Mouse (Mus musculus): ENCODE measurements around the gene Fam69a. TPM values are rescaled to one million over a fixed set of nuclear protein-coding genes. Genes with fewer than 3 reads are reported as not detected.
A peak's percentile ranks its signal among the peaks of the same experiment; 100 is the strongest.
"Not testable (repeated sequence)": the region's sequence is repeated elsewhere in the genome, so short reads cannot be mapped to it uniquely, and the experiment has no call there.

The Fam69a gene
- total RNA-seq, 1 experiment from 2014 or later, result 15.5 TPM

DNA sequence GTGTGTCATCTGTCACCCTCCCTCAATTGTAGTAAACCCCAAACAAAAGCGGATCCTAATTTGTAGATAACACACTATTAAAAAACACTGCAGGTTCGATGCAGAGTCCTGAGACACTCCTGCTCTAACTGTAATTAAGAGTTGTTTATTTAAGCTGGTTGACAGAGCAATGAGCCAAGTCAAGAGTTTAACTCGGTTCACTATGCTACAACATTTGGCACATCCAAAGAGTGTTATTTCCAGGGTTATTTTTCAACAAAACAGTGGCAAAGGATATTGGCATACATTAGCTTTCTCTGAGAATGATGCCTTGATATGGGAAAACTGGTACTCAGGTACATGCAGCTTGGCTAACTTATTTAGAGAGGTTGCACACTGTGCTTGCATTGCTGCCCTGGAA lies 4.9 kb downstream of the Fam69a start:
- DNase-seq, result no peak

DNA sequence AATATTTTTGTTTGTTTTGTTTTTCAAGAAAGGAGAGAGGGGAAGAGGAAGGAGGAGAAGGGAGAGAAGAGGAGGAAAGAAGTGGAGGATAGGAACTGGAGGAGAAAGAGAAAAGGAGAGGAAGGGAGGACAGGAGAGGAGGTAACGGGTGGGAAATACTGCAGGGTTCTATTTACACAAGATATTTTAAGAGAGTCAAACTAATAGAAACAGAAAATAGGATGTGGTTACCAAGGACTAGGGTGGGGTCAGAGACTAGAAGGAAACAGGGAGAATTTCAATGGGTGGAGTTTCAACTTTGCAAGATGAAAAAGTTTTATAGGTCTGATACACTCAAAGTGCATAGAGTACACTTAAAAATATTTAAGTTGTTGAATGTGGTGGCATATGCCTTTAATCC lies 7.0 kb downstream of the Fam69a start:
- no peak for DNase-seq

DNA sequence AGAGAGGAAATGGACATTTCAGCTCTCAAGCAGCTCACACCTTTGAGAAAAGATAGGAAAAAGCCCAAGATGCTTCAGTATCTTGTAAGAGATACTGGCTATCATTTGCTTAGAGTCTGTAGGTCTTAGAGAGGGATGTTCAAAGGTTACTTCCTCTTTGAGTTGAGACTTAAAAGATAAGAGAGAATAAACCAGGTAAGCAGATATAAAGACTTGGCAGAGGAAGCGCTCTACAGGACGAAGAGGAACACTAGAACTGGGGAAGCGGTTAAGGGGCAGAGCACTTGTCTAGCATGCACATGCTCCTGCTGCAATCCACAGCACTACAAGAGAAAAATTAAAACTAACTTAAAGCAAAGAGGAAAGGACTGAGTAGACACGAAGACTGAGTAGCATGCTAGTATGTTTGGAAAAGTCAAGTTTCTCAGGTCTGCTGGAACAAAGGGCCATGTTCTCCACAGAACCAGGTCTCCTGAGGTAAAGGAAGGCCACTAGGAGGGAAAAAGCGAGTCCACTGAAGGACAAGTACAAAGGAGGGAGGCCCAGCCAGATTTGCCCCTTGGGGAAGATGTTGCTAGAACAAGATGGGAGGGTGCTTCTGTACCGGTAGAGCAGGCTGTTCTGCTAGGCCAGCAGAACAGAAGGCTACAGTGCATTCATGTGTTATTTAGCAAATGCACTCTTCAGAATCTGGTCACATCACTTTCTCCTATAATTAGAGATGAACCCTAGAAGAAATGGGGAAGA lies 8.4 kb downstream of the Fam69a start:
- peak; percentile 52 for DNase-seq

DNA sequence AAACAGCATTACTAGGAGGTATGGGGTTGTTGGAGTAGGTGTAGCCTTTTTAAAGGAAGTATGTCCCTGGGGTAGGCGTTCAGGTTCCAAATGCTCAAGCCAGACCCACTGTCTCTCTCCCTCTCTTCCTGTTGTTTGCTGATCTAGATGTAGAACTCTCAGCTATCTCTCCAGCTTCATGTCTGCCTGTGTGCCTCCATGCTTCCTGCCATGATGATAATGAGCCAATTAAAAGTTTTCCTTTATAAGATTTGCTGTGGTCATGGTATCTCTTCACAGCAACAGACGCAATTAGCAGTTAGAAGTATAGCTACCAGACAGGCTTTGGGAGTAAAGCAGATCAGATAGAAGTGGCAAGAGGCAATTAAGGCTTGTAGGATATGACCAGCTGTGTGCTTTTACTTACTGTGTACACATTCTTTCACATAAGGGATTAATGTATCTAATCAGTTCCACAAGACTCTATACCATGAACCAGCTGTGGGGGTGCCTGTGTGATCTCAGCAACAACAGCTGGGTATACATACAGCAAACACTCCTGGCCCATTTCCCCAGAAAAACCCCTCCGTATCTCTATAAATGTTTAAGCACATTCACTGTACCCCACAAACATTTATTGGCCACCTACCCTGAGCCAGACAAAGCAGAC lies 9.1 kb downstream of the Fam69a start:
- DNase-seq, result no peak

DNA sequence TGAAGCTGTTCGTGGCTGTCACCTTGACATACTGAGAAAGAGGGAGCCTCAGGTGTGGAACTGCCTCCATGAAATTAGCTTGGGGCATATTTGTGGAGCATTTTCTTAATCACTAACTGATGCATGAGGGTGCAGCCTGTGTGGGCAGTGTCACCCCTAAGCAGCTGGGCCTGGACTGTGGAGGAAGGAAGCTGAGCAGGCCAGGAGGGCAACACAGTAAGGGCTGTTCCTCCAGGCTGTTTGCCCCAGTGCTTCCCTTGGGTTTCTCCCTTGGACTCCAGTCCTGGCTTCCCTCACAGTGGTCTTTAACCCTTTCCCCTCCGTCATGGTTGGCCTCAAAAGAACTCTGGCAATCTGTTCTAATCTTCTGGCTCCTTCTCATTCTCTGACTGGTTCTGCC lies 13.6 kb downstream of the Fam69a start:
- peak; percentile 15 for DNase-seq

DNA sequence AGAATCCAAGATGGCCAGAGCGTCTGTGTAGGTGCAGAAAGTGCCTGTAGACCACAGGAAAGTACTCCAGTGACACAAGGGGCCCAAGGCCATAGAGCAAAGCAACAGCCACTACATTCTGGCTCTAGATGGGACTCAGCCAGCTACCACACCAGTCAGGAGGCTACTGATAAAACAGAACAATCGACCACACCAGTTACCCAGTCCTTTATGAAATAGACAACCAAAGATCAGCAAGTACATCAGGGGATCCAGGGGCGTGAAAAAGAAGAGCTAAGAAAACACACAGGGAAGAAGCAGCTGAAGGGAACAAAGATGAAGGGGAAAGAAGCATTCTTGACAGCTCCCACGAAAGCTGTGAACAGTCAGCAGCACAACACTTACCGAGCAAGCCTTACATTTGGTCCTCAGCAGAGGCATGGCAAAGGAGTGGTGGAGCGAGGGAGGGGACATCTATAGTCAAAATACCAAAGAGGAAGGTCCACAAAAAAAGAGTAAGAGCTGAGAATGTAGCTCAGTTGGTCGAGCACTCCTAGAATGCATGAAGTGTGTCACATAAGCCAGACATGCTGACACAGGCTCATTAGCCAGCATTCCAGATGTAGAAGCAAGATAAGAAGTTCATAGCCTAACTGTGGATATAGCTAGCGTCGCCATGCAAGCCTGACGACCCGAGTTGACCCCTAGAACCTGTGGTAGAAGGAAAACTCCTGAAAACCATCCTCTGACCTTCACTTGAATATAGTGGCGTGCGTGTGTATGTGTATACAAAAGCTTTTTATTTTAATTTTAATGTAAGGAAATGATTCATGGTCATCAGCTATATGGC lies 14.2 kb downstream of the Fam69a start:
- DNase-seq, result no peak

DNA sequence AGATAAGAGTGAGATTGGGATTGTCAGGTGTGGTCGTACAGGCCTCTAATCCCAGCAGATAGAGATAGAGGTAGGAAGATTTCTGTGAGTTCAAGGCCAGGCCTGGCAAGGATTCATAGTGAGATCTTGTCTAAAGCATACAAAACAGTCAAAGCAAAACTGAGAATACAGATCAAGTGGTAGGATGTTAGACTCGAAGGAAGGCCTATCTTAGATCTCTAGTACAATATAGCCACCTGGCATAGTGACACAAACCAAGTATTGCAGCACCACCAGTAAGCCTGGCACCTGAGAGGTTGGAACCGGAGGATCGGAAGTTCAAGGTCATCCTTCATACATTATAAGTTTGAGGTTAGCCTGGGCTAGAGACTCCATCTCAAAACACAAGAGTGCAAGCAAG lies 15.8 kb downstream of the Fam69a start:
- DNase-seq, result no peak

DNA sequence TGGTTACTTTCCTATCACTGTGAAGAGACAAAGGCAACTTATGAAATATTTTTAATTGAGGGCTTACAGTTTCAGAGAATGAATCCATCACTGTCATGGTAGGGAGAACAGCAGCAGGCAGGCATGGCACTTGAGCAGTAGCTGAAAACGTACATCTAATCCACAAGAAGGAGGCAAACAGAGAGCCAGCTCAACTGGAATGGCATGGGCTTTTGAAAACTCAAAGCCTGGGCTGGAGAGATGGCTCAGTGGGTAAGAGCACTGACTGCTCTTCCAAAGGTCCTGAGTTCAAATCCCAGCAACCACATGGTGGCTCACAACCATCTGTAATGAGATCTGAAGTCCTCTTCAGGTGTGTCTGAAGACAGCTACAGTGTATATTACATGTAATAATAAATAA lies 17.1 kb downstream of the Fam69a start:
- DNase-seq, result not testable (repeated sequence)

DNA sequence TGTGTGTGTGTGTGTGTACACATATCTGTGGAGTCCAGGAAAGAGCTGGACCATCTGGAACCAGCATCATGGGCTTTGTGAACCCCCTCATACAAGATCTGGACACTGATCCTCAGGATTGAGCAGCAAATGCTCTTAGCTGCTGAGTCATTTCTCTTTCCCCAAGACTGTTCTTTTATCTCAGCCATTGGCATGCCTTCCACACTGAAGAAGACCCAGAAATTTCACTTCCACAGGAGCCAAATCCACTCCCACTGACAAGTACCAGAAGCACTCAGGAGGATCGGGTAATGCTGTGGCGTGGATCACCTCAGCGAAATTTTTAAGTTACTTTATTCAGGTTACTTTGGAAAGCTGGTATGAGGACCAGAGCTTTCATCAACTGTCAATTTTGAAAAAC lies 18.8 kb downstream of the Fam69a start:
- no peak for DNase-seq

DNA sequence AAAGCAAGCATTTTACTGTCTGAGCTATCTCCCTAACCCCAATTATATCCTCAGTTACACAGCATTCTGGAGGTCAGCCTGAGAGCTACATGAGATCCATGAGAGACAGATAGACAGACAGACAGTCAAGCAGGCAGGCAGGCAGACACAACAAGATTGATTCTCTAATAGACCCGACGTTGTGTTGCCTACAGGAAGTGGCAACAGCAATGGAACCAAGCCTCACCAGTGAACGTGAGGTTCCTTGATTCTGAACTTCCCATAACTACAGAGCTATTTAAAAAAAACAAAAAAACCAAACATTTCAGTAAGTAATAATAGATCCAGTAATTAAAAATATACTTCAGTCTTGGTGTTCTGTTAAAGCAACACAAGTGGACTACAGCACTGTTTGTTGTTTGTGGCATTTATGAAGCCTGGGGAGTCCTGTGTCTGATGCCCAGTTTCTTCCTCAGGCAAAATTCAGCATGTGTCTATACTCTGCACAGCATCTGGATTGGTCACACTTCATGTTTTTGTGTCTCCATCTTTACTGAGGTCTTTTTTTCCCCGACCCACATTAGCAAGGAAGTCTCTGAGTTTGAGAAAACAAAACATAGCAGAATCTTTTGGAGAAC lies 19.9 kb downstream of the Fam69a start:
- no peak for DNase-seq

DNA sequence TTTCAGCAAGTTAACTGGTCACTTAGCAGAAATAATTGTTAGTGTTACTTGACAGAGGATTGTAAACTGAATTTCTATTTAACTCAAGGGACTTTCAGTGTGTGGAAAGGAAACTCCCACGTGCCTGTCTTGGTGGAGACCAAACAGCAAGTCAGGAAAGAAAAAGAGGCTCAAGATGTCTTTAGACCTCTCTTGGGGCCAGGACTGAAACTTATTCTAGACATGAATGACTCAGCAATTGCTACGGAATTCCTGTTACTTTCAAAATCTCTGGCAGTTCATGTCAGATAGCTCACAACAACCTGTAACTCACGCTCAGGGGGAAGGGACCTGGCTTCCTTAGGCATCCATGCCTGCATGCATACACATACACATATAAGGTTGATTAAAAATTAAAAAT lies 20.7 kb downstream of the Fam69a start:
- no peak for DNase-seq

DNA sequence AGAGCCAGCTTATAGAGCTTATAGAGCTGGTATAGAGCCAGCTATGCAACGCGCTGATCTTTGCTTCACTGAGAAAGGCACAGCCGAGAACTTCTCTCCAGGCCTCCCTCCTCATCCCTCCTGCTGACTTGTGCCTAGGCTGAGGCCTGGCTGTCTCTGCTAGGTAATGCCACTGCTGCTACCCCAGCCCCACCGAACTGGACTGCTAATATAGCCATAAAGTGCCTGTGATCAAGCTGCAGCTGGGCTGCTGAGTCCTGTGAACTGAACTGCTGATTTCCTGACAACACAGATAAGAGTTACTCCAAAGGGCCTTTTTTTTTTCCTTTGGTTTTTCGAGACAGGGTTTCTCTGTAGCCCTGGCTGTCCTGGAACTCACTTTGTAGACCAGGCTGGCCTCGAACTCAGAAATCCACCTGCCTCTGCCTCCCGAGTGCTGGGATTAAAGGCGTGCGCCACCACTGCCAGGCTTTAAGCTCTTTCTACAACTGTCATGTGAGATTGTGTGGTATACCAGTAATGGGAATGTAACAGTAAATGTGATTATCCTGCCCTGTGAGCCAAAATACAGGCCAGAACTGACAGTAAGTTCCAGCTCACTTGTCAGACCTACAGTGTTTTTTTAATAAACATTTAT lies 21.4 kb downstream of the Fam69a start:
- DNase-seq, result no peak

DNA sequence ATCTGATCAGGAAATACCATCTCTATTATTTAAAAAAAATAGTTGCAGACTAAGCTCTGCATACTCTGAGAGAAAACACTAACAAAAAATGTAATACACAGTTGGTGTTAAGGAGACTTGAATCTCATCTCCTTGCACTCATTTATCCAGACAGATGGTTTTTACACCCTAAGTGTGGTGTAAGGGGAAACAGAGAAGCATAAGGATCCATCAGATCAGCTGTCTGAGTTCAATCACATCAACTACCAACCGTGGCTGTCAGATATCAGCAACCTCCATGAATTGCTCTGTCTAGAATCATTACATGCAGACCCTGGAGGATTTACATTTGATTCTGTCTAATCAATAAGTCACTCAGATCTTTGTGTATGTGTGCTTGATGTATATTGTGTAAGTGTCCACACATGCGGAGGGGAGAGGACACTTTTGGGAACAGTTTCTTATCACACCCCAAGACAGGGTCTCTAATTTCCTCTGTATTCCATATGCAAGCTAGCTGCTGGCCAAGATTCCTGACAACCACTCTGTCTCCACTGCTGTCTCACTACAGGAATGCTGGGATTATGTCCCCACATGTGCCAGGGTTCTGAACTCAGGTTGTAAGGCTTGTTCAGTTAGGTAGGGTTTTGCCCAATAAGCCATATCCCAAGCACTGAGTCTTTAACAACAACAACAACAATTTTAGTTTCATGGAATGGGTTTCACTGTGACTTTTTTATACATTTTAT lies 22.7 kb downstream of the Fam69a start:
- no peak for DNase-seq

DNA sequence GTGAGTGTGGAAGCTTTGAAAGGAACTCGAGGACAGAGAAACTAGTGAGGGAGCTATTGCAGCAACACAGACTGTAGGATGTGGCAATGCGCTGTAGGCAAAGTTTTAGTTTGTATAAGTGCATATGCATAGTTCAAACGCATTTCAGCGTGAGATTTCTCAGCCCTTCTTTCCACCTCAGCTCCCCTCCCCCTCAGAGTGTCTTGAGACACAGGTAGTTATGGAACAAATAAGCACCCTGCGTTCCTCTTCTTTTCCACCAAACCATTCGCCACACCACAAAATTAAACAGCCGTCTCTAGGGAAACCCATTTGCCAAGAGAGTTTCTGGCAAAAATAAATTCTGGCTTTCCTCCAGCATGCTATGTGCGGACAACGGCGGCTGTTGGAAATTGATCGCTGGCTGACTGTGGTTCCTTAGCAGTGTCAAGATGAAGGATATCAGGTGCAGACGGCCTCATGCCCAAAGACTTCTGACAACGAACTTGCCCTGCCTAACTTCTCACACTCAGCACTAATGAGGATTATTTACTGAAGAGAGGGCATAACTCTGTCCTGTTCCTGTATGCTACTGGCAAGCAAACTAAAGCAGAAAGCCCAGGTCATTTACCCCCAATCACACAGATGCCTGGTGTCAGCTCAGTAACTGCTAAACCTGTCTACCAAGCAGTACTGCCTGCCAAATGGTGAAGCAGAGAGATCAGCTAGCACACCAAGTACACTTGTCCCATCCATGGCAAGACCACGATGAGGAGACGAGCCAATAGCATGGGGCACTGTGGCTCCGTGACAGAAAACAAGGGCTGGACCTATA lies 25.2 kb downstream of the Fam69a start:
- peak; percentile 50 for DNase-seq

DNA sequence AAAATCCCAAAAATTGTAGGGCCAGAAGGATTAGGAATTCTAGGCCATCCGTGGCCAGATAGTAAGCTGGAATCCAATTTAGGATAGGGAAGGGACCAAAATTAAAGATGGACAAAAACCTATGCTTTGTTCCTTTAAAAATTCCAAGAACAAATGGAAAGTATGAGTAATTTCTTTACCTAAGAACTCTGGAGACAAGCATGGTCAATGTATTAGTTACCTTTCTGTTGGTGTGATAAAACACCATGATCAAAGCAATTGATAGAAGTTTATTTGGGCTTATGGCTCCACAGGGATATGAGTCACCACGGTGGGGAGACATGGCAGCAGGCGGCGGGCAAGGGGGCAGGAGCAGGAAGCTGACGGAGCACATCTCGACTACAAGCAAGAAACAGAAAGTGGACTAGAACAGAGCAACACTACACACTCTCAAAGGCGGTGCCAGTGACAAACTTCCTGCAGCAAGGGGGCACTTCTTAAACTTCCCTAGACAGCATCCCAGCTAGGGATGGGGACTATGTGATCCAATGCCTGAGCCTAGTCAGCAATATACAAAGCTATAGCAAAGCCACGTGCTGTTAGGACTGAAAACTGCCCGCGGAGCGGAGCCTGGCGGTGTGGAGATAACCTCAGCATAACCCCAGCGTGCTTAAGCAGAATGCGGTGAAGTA lies 26.2 kb downstream of the Fam69a start:
- no peak for DNase-seq

DNA sequence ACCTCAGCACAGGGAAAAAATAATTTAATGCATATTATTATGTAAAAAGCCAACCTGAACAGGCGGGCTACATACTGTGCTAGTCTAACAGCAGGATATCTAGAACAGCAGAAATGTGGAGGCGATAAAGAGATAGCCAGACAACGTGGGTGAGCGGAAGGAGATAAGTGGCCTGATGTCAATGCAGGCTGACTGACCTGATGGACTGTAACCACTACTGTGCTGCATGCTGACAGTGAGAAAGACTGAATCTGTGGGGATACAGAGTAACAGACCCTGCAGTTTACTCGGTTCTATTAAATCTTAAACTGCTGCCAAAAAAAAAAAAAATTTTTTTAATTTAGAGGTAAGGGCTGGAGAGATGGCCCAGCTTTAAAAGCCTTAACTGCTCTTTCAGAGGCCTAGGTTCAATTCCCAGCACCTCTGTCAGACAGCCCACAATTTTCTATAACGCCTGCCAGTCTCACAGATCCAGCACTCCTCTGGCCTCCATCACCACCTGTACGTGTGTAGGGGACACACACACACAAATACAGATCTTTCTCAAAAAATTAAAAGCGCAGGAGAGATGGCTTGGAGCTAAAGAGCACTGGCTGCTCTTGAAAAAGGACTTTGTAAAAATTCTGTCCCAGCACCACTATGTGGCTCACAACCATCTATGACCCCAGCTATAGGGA lies 27.1 kb downstream of the Fam69a start:
- no peak for DNase-seq

DNA sequence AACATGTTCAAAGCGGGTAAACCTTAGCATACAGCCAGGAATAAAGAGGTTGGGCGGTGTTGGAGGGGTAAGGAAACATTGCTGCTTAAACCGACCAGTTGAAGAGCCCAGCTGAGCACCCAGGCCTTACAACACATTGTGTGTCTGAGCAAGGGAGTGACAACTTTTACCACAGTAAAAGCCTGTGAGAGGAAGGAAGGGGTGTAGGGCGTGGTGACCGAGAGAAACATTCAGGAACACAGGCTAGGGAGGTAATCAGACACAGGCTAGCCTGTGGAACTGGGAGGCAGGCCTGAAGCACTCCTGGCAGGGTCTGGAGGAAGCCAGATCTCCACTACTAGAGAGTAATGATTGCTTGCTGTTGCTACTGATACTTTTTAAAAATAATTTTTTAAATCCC lies 36.2 kb downstream of the Fam69a start:
- no peak for DNase-seq

DNA sequence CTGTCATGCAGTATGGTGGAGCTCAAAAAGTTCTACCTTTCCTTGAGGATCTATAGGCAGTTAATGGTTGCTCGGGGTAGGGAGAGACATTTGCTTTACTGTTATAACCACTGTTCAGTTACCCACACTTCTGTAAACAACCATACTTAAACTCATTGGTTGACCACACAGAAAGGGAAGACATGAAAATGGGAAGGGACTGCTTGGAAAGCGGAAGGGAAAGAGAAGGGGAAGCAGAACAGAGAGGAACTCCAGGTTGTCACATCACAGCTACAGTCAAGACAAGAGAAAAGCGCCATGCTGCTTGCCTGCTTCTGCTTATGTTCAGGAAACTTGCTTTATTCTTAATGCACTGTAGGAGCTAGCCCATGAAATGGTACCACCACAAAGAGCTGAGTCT lies 37.3 kb downstream of the Fam69a start:
- DNase-seq, result no peak

DNA sequence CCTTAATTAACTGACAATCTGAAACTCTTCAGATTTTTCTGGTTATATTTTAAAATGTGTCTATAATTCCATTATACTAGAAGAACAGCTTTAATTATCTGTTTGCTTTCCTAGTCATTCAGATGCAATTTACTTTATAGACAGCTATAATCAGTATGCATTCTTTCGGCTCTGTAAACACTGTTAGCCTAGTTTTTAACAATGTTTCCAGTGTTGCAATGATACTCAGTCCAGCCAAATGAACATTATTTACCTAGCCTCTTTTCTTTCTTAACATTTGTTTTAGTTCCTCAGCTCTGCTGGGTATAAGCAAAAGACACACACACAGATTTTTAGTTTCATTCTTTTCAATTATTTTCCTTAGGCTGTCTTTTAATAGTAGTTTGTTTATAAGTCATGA lies 38.0 kb downstream of the Fam69a start:
- no peak for DNase-seq

DNA sequence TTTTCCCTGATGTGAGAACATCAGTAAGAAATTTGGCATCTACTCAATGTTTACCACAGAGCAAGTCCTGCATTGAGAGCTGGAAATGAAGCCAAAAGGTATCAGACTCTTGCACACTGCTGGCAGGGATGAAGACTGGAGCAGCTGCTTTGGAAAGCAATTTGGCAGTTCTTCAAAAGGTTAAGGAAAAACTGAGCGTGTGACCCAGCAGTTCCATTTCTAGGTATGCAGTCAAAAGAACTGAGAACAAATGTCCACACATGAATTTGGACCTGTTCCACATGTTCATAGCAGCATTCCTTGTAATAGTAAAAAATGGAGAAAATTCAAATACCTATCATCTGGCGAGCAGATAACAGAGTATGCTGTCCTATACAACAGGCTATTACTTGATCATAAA lies 39.3 kb downstream of the Fam69a start:
- no peak for DNase-seq

Measured in adrenal gland, postnatal 14 days (tissue).